Mouse (Mus musculus) heart, postnatal 10 days (tissue): Measurements from ENCODE around the gene Hjurp. TPM values are rescaled to one million over a fixed set of nuclear protein-coding genes. Genes with fewer than 3 reads are reported as not detected.

Experiments
- DNase-seq, 2 experiments: peaks; one replicate each; pipeline ENCODE4 v3.0.0; 2021
- intact Hi-C: fragments of 180-260 bp; cut with DNase I; formaldehyde crosslinking; loops from one replicate; pipeline ENCODE4 v1.15.1; 2025
- total RNA-seq, 2 experiments: library from RNA; stranded (reverse); gene quantifications; 2 replicates each; pipeline ENCODE4 v1.2.3; 2021

Gene Hjurp
- total RNA-seq, 2 experiments from 2014 or later: 43.5 to 44.5 TPM

GRCm38 (mm10) chr1:88264237-88264868, 13.1 kb downstream of the Hjurp start:
- intact Hi-C loops: no loop called here

GRCm38 (mm10) chr1:88263778-88264177, 13.7 kb downstream of the Hjurp start:
- intact Hi-C loops: no loop called here
- DNase-seq: no peak

More at GRCm38 (mm10) chr1:88264237-88264868, 13.1 kb downstream of the Hjurp start:
- no peak for DNase-seq

- intact Hi-C loops: no loop called here
- DNase-seq: no peak
Observed at GRCm38 (mm10) chr1:88262961-88263360, 14.5 kb downstream of the Hjurp start.

- intact Hi-C loops: no loop called here
- peak; percentile 61 to 63 for DNase-seq
Observed at GRCm38 (mm10) chr1:88262255-88262654, 15.2 kb downstream of the Hjurp start.

- intact Hi-C loops: no loop called here
- no peak for DNase-seq
Observed at GRCm38 (mm10) chr1:88261706-88262105, 15.7 kb downstream of the Hjurp start.

GRCm38 (mm10) chr1:88260604-88261377, 16.6 kb downstream of the Hjurp start:
- no peak for DNase-seq
- intact Hi-C loops: no loop called here

GRCm38 (mm10) chr1:88260114-88260513, 17.3 kb downstream of the Hjurp start:
- intact Hi-C loops: no loop called here
- peak; percentile 52 to 55 for DNase-seq

- no peak for DNase-seq
- intact Hi-C loops: no loop called here
Observed at GRCm38 (mm10) chr1:88259643-88260024, 17.8 kb downstream of the Hjurp start.

GRCm38 (mm10) chr1:88258881-88259642, 18.4 kb downstream of the Hjurp start:
- DNase-seq: peak; percentile 59 to 70
- intact Hi-C loops: no loop called here

GRCm38 (mm10) chr1:88258361-88258760, 19.1 kb downstream of the Hjurp start:
- DNase-seq: no peak
- intact Hi-C loops: no loop called here

- DNase-seq: no peak
- intact Hi-C loops: no loop called here
Observed at GRCm38 (mm10) chr1:88257681-88258080, 19.8 kb downstream of the Hjurp start.

GRCm38 (mm10) chr1:88256886-88257663, 20.4 kb downstream of the Hjurp start:
- no peak for DNase-seq

GRCm38 (mm10) chr1:88255989-88256754, 21.3 kb downstream of the Hjurp start:
- no peak for DNase-seq
- intact Hi-C loops: no loop called here

More at GRCm38 (mm10) chr1:88256886-88257663, 20.4 kb downstream of the Hjurp start:
- intact Hi-C loops: no loop called here

- intact Hi-C loops: no loop called here
- DNase-seq: no peak
Observed at GRCm38 (mm10) chr1:88255466-88255857, 22.0 kb downstream of the Hjurp start.

GRCm38 (mm10) chr1:88254793-88255465, 22.5 kb downstream of the Hjurp start:
- DNase-seq: no peak
- intact Hi-C loops: no loop called here

- intact Hi-C loops: no loop called here
- DNase-seq: no peak
Observed at GRCm38 (mm10) chr1:88253540-88253939, 23.9 kb downstream of the Hjurp start.

- no peak for DNase-seq
- intact Hi-C loops: no loop called here
Observed at GRCm38 (mm10) chr1:88253106-88253505, 24.3 kb downstream of the Hjurp start.

GRCm38 (mm10) chr1:88250023-88250422, 27.4 kb downstream of the Hjurp start:
- intact Hi-C loops: no loop called here
- DNase-seq: no peak

- no peak for DNase-seq
- intact Hi-C loops: no loop called here
Observed at GRCm38 (mm10) chr1:88249596-88249995, 27.8 kb downstream of the Hjurp start.
